Mouse (Mus musculus): Measurements from ENCODE around the gene Fbxl13.

Gene Fbxl13

GRCm38 (mm10) chr5:21482446-21483222 is 162.8 kb downstream of the Fbxl13 start:
- DNase-seq = no peak

DNA sequence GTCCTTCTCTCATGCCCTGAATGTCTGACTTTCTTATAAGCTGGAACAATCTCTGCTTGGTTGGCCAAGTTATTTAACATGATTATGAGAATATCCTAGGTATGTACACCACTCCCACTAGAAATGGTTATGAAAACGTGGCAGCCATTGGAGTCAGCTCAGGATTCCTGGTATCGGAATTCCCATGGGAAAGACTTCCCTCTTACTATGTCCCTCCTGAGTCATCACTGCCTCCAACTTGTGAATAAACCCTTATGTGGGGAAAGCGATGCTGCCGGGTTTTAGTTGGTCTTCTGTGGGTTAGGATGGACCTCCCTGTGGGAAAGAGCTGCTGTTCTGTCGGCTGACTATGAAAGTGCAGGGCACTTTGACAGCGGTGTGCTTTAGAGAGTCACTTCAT is 163.9 kb downstream of the Fbxl13 start:
- no peak for DNase-seq

GRCm38 (mm10) chr5:21479746-21480145 is 165.7 kb downstream of the Fbxl13 start:
- DNase-seq = no peak

GRCm38 (mm10) chr5:21478428-21478827 is 167.0 kb downstream of the Fbxl13 start:
- no peak for DNase-seq

GRCm38 (mm10) chr5:21468100-21468499 is 177.3 kb downstream of the Fbxl13 start:
- DNase-seq = no peak

DNA sequence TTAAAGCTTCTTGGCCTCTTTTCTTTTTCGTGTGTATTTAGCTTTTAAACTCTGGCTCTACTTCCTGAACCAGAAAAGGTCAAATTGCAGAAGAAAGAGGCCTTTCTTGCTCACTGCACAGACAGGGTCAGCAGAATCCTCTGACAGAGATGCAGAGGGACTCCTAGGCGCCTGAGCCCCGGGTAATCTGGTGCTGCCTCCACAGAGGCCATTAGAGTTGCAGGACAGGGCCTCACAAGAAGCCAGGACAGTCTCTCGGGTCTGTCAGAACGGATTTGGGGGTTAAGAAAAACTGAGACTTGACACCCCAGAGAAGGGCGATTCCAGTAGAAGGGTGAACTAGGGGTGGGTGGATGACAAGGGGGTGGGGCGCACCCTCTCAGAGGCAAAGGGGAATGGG is 178.0 kb downstream of the Fbxl13 start:
- no peak for DNase-seq

- DNase-seq = no peak
Measured at GRCm38 (mm10) chr5:21440833-21441530, 204.5 kb downstream of the Fbxl13 start.

GRCm38 (mm10) chr5:21439446-21440110 is 205.9 kb downstream of the Fbxl13 start:
- no peak for DNase-seq

- DNase-seq = no peak
Measured at GRCm38 (mm10) chr5:21438428-21438827, 207.0 kb downstream of the Fbxl13 start.

GRCm38 (mm10) chr5:21436471-21436975 is 208.9 kb downstream of the Fbxl13 start:
- DNase-seq = no peak

DNA sequence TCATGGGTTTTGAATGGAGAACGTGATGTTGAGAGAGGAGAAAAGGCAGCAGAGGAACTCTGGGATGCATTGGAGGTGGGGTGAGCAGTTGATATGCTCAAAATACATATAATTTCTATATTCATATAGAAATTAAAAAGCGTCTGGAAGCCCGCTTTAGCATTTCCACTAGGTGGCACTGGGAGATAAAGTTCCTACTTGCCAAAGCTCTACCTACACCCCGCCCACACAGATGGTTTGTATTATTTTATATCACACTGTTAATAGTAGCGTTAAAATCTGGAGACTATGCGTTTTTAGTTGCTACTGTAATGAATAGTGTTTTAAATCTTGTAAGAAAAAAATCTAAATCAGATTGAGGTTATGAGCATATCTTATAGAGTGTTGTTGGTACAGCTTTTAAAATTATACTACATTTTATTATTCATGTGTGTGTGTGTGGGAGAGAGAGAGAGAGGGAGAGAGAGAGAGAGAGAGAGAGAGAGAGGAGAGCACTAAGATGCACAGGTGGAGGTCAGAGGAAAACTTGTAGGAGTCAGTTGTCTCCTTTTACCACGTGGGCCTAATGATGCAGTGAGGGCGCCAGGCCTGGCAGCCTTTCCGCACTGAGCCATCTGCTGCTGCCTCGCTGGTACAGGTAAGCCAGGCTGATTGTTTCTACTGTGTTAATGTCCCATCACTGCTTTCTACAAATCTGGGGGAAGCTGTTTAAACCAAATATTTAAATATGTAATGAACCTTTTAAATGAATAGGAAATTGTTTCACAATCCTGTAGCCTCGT is 211.1 kb downstream of the Fbxl13 start:
- peak; percentile 17 for DNase-seq

Measured in thymus, postnatal 14 days (tissue).